Mouse (Mus musculus) neural tube, embryonic 12.5 days (tissue): ENCODE data around the gene Rbsn. TPM values are rescaled to one million over a fixed set of nuclear protein-coding genes. Genes with fewer than 3 reads are reported as not detected.

Experiments
- ATAC-seq: fragments of 200-750 bp; cut with Nextera tagmentation; 2 replicates; pipeline ENCODE4 v1.8.0; 2017; ENCODE audit warnings: low read depth, mild to moderate bottlenecking, moderate TSS enrichment, moderate library complexity; ENCODE audit not compliant: low FRiP score
- H3K27ac ChIP-seq: fragments of 300-500 bp; sonication (generic); 2 replicates; pipeline ENCODE4 v1.5.1; 2016
- H3K27me3 ChIP-seq: fragments of 300-500 bp; sonication (generic); replicated peaks from 2 replicates; pipeline ENCODE4 v1.6.1; 2016; ENCODE audit warnings: mild to moderate bottlenecking
- H3K36me3 ChIP-seq: fragments of 300-500 bp; sonication (generic); 2 replicates; pipeline ENCODE4 v1.6.1; 2016; ENCODE audit warnings: mild to moderate bottlenecking
- H3K4me1 ChIP-seq: fragments of 300-500 bp; sonication (generic); 2 replicates; pipeline ENCODE4 v1.6.1; 2016
- H3K4me2 ChIP-seq: fragments of 300-500 bp; sonication (generic); replicated peaks from 2 replicates; pipeline ENCODE4 v1.6.1; 2016; ENCODE audit warnings: mild to moderate bottlenecking
- H3K4me3 ChIP-seq: fragments of 300-500 bp; sonication (generic); 2 replicates; pipeline ENCODE4 v1.5.1; 2016
- H3K9ac ChIP-seq: fragments of 300-500 bp; sonication (generic); 2 replicates; pipeline ENCODE4 v1.6.1; 2016; ENCODE audit warnings: mild to moderate bottlenecking
- H3K9me3 ChIP-seq: fragments of 300-500 bp; sonication (generic); 2 replicates; pipeline ENCODE4 v1.6.1; 2016; ENCODE audit warnings: mild to moderate bottlenecking
- WGBS: fragments of 180-500 bp; shearing (Covaris S2); methylation state at CpG from one replicate; pipeline ENCODE4 v1.1.7; 2016; 5-methylcytosine and 5-hydroxymethylcytosine counted together
- polyA plus RNA-seq: library from polyadenylated mRNA; unstranded; fragments of >200 nt; fragmentation: Nextera tagmentation; extraction: Ambion mirVana; gene quantifications from 2 replicates; pipeline ENCODE4 v1.2.1, GENCODE M21; 2016

Rbsn gene
- polyA plus RNA-seq, 1 experiment from 2014 or later, result 36.0 TPM

- Histone ChIP-seq H3K4me3 (no peak overlapping the region), H3K27me3 (no peaks in the 10 kb centered on the region), H3K36me3 (peaks cover 75% of the 10 kb centered on the region), H3K9me3 (no peaks in the 10 kb centered on the region), H3K4me2 (no peak overlapping the region), H3K4me1 (no peaks in the 10 kb centered on the region), H3K9ac (no peak overlapping the region), H3K27ac (no peak overlapping the region)
- ATAC-seq, result no peak
- 77% methylated on average over 1 of the region's 1 CpGs for WGBS
Measured at GRCm38 (mm10) chr6:92153774-92154173, 61.0 kb downstream of the Rbsn start.

GRCm38 (mm10) chr6:92145881-92146280 is 68.8 kb downstream of the Rbsn start:
- H3K4me1 ChIP-seq, result no peaks in the 10 kb centered on the region
- ATAC-seq, result no peak
- 96% methylated on average over 4 of the region's 4 CpGs for WGBS
- H3K36me3 ChIP-seq, result peaks cover 27% of the 10 kb centered on the region
- H3K4me2 ChIP-seq, result no peak overlapping the region
- no peaks in the 10 kb centered on the region for H3K9me3 ChIP-seq
- H3K4me3 ChIP-seq, result no peak overlapping the region
- no peaks in the 10 kb centered on the region for H3K27me3 ChIP-seq
- H3K9ac ChIP-seq, result no peak overlapping the region
- H3K27ac ChIP-seq, result no peak overlapping the region

Other genes with a start within 250 kb of the Rbsn start
- gene Fgd5, start 236.0 kb downstream of the Rbsn start, polyA plus RNA-seq, result 14.0 and 14.8 TPM in 2 replicates
- gene Nr2c2, start 123.5 kb downstream of the Rbsn start, polyA plus RNA-seq, result 30.4 and 31.4 TPM in 2 replicates
- 70.0 and 70.6 TPM in 2 replicates for gene Mrps25, start 30.9 kb downstream of the Rbsn start, polyA plus RNA-seq
- 0.41 and 0.66 TPM in 2 replicates for gene Trh, start 29.7 kb upstream of the Rbsn start, polyA plus RNA-seq